Mouse (Mus musculus) forebrain, embryonic 11.5 days (tissue): ENCODE data around the gene Muc15. TPM values are rescaled to one million over a fixed set of nuclear protein-coding genes. Genes with fewer than 3 reads are reported as not detected.

ENCODE experiments used
- ATAC-seq: fragments of 200-750 bp; cut with Nextera tagmentation; replicated peaks from 2 replicates; pipeline ENCODE4 v1.8.0; 2017; ENCODE audit warnings: moderate TSS enrichment; ENCODE audit not compliant: low FRiP score
- DNase-seq: peaks from one replicate; pipeline ENCODE4 v3.0.0-alpha.2; 2017; ENCODE audit warnings: low spot score
- H3K27ac ChIP-seq: fragments of 300-500 bp; sonication (generic); 2 replicates; pipeline ENCODE4 v1.5.1; 2014; ENCODE audit warnings: low read depth, low read length
- H3K27me3 ChIP-seq: fragments of 300-500 bp; sonication (generic); 2 replicates; pipeline ENCODE4 v1.6.1; 2014; ENCODE audit warnings: mild to moderate bottlenecking, low read length, mixed read lengths; ENCODE audit not compliant: control insufficient read depth, insufficient read depth
- H3K36me3 ChIP-seq: fragments of 300-500 bp; sonication (generic); 2 replicates; pipeline ENCODE4 v1.6.1; 2014; ENCODE audit warnings: mild to moderate bottlenecking, low read length, moderate library complexity, mixed read lengths; ENCODE audit not compliant: control insufficient read depth, insufficient read depth
- H3K4me1 ChIP-seq: fragments of 300-500 bp; sonication (generic); replicated peaks from 2 replicates; pipeline ENCODE4 v1.6.1; 2014; ENCODE audit warnings: low read length, mixed read lengths; ENCODE audit not compliant: control insufficient read depth, insufficient read depth
- H3K4me2 ChIP-seq: fragments of 300-500 bp; sonication (generic); 2 replicates; pipeline ENCODE4 v1.6.1; 2014; ENCODE audit warnings: low read depth, mild to moderate bottlenecking, low read length, moderate library complexity, mixed read lengths; ENCODE audit not compliant: severe bottlenecking
- H3K4me3 ChIP-seq: fragments of 300-500 bp; sonication (generic); 2 replicates; pipeline ENCODE4 v1.5.1; 2014; ENCODE audit warnings: low read depth, low read length
- H3K9ac ChIP-seq: fragments of 300-500 bp; sonication (generic); 2 replicates; pipeline ENCODE4 v1.6.1; 2014; ENCODE audit warnings: low read length
- H3K9me3 ChIP-seq: fragments of 300-500 bp; sonication (generic); 2 replicates; pipeline ENCODE4 v1.6.1; 2016; ENCODE audit warnings: low read length, mixed read lengths; ENCODE audit not compliant: control insufficient read depth
- WGBS: fragments of 180-500 bp; shearing (Covaris S2); extraction: QIAGEN DNeasy Blood & Tissue Kit; methylation state at CpG from one replicate; pipeline ENCODE4 v1.1.7; 2014; 5-methylcytosine and 5-hydroxymethylcytosine counted together
- polyA plus RNA-seq: library from polyadenylated mRNA; unstranded; fragments of >200 nt; fragmentation: Nextera tagmentation; extraction: Ambion mirVana; gene quantifications from 2 replicates; pipeline ENCODE4 v1.2.1, GENCODE M21; 2014

Muc15 gene
- 0.05 TPM in 1 of 2 replicates, not detected in the other for polyA plus RNA-seq

- H3K9me3 ChIP-seq: no peaks in the 10 kb centered on the region
- no peak within 1 kb of the TSS for H3K9ac ChIP-seq
- no peaks in the 10 kb centered on the region for H3K27me3 ChIP-seq
- H3K4me1 ChIP-seq: no peaks in the 10 kb centered on the region
- ATAC-seq (0 out of 2 replicates have a peak, but pooled peaks have one; percentile 36), DNase-seq (no peak)
- H3K4me3 ChIP-seq: no peak within 1 kb of the TSS
- no peaks in the 10 kb centered on the region for H3K36me3 ChIP-seq
- 69% methylated on average over 3 of the region's 3 CpGs for WGBS
- H3K4me2 ChIP-seq: no peak within 1 kb of the TSS
- H3K27ac ChIP-seq: no peak within 1 kb of the TSS
These were observed at the start of gene Muc15 for GRCm38 (mm10) chr2:110721290-110721753. Muc15 (plus strand) TSS chr2:110721340.

- H3K36me3 ChIP-seq: no peaks in the 10 kb centered on the region
- H3K4me2 ChIP-seq: no peak overlapping the region
- no peak overlapping the region for H3K4me3 ChIP-seq
- no peak overlapping the region for H3K9ac ChIP-seq
- H3K27ac ChIP-seq: no peak overlapping the region
- ATAC-seq (no peak), DNase-seq (no peak)
- WGBS: 98% methylated on average over 3 of the region's 3 CpGs
- H3K27me3 ChIP-seq: no peaks in the 10 kb centered on the region
- H3K4me1 ChIP-seq: no peaks in the 10 kb centered on the region
- no peaks in the 10 kb centered on the region for H3K9me3 ChIP-seq
These were observed 11.7 kb upstream of the Muc15 start for GRCm38 (mm10) chr2:110709436-110709835.

- H3K4me2 ChIP-seq: no peak overlapping the region
- WGBS: 88% methylated on average over 10 of the region's 10 CpGs
- H3K27ac ChIP-seq: no peak overlapping the region
- ATAC-seq (no peak), DNase-seq (no peak)
- no peaks in the 10 kb centered on the region for H3K4me1 ChIP-seq
- H3K9ac ChIP-seq: no peak overlapping the region
- no peaks in the 10 kb centered on the region for H3K36me3 ChIP-seq
- no peaks in the 10 kb centered on the region for H3K27me3 ChIP-seq
- H3K9me3 ChIP-seq: no peaks in the 10 kb centered on the region
- no peak overlapping the region for H3K4me3 ChIP-seq
These were observed 11.0 kb upstream of the Muc15 start for GRCm38 (mm10) chr2:110710055-110710720.

- ATAC-seq: no peak
- Histone ChIP-seq H3K9me3 (no peaks in the 10 kb centered on the region), H3K27me3 (no peaks in the 10 kb centered on the region), H3K36me3 (no peaks in the 10 kb centered on the region), H3K9ac (no peak overlapping the region), H3K27ac (no peak overlapping the region), H3K4me3 (no peak overlapping the region), H3K4me1 (no peaks in the 10 kb centered on the region), H3K4me2 (no peak overlapping the region)
- DNase-seq: no peak
These were observed 2.1 kb upstream of the Muc15 start for GRCm38 (mm10) chr2:110719051-110719450.

- Histone ChIP-seq H3K27ac (no peak overlapping the region), H3K27me3 (no peaks in the 10 kb centered on the region), H3K4me1 (no peaks in the 10 kb centered on the region), H3K9ac (no peak overlapping the region), H3K4me3 (no peak overlapping the region), H3K9me3 (no peaks in the 10 kb centered on the region), H3K4me2 (no peak overlapping the region), H3K36me3 (no peaks in the 10 kb centered on the region)
- 83% methylated on average over 1 of the region's 1 CpGs for WGBS
- DNase-seq (no peak), ATAC-seq (no peak)
These were observed 1.1 kb downstream of the Muc15 start for GRCm38 (mm10) chr2:110722208-110722607.

GRCm38 (mm10) chr2:110726106-110726505 lies 5.0 kb downstream of the Muc15 start:
- no peak for ATAC-seq
- Histone ChIP-seq H3K9ac (no peak overlapping the region), H3K4me2 (no peak overlapping the region), H3K36me3 (no peaks in the 10 kb centered on the region), H3K9me3 (no peaks in the 10 kb centered on the region), H3K4me1 (no peaks in the 10 kb centered on the region), H3K4me3 (no peak overlapping the region), H3K27ac (no peak overlapping the region), H3K27me3 (no peaks in the 10 kb centered on the region)
- DNase-seq: no peak

GRCm38 (mm10) chr2:110737236-110737635 lies 16.1 kb downstream of the Muc15 start:
- Histone ChIP-seq H3K4me1 (no peaks in the 10 kb centered on the region), H3K27ac (no peak overlapping the region), H3K4me3 (no peak overlapping the region), H3K9me3 (no peaks in the 10 kb centered on the region), H3K4me2 (no peak overlapping the region), H3K36me3 (no peaks in the 10 kb centered on the region), H3K27me3 (no peaks in the 10 kb centered on the region), H3K9ac (no peak overlapping the region)
- ATAC-seq (no peak), DNase-seq (no peak)
- WGBS: 88% methylated on average over 4 of the region's 4 CpGs

GRCm38 (mm10) chr2:110737981-110738380 lies 16.8 kb downstream of the Muc15 start:
- 69% methylated on average over 2 of the region's 2 CpGs for WGBS
- Histone ChIP-seq H3K4me3 (no peak overlapping the region), H3K36me3 (no peaks in the 10 kb centered on the region), H3K9ac (no peak overlapping the region), H3K4me1 (no peaks in the 10 kb centered on the region), H3K9me3 (no peaks in the 10 kb centered on the region), H3K27ac (no peak overlapping the region), H3K27me3 (no peaks in the 10 kb centered on the region), H3K4me2 (no peak overlapping the region)
- ATAC-seq (no peak), DNase-seq (no peak)

GRCm38 (mm10) chr2:110739781-110740180 lies 18.6 kb downstream of the Muc15 start:
- Histone ChIP-seq H3K4me1 (no peaks in the 10 kb centered on the region), H3K9ac (no peak overlapping the region), H3K36me3 (no peaks in the 10 kb centered on the region), H3K4me2 (no peak overlapping the region), H3K27me3 (no peaks in the 10 kb centered on the region), H3K9me3 (no peaks in the 10 kb centered on the region), H3K27ac (no peak overlapping the region), H3K4me3 (no peak overlapping the region)
- DNase-seq (no peak), ATAC-seq (no peak)
- WGBS: 83% methylated on average over 1 of the region's 1 CpGs
